Mouse (Mus musculus): ENCODE results near the gene S1pr4. TPM values are rescaled to one million over a fixed set of nuclear protein-coding genes. Genes with fewer than 3 reads are reported as not detected.

Gene S1pr4
- total and polyA plus RNA-seq, 3 experiments, result 0.98 to 3.6 (median 1.6) TPM

Small RNA genes within 50 kb of the gene (microRNA-seq; reads per million reads assigned to microRNA genes)
- gene Gm25595, result 0 reads per million in 2 experiments

Other genes with a start within 250 kb of the S1pr4 start
- gene Matk, start 247.2 kb downstream of the S1pr4 start, total RNA-seq (2021), result under 1 TPM; 0.69 to 0.73 TPM
- gene Matk, start 247.2 kb downstream of the S1pr4 start, polyA plus RNA-seq (2012; rRNA removed), result 0.86 and 1.0 TPM in 2 replicates
- gene Mrpl54, start 233.2 kb downstream of the S1pr4 start, total RNA-seq (2021), result 100 to 1,000 TPM; 123 to 131 TPM
- gene Mrpl54, start 233.2 kb downstream of the S1pr4 start, polyA plus RNA-seq (2012; rRNA removed), result 193 and 221 TPM in 2 replicates
- gene Apba3, start 233.2 kb downstream of the S1pr4 start, total RNA-seq (2021), result 100 to 1,000 TPM in 1 of 2 experiments, 10 to 100 TPM in 1; 83.5 to 121 TPM
- 165 and 188 TPM in 2 replicates for gene Apba3, start 233.2 kb downstream of the S1pr4 start, polyA plus RNA-seq (2012; rRNA removed)
- under 1 TPM; 0.41 to 0.92 TPM for gene Tjp3, start 208.6 kb downstream of the S1pr4 start, total RNA-seq (2021)
- gene Tjp3, start 208.6 kb downstream of the S1pr4 start, polyA plus RNA-seq (2012; rRNA removed), result 0.52 and 0.72 TPM in 2 replicates
- 10 to 100 TPM; 34.3 to 44.6 TPM for gene Pip5k1c, start 207.2 kb downstream of the S1pr4 start, total RNA-seq (2021)
- 71.0 and 72.8 TPM in 2 replicates for gene Pip5k1c, start 207.2 kb downstream of the S1pr4 start, polyA plus RNA-seq (2012; rRNA removed)
- 10 to 100 TPM; 32.6 to 40.3 TPM for gene Cactin, start 179.0 kb downstream of the S1pr4 start, total RNA-seq (2021)
- gene Cactin, start 179.0 kb downstream of the S1pr4 start, polyA plus RNA-seq (2012; rRNA removed), result 35.5 and 37.4 TPM in 2 replicates
- gene Tbxa2r, start 171.4 kb downstream of the S1pr4 start, total RNA-seq (2021), result 10 to 100 TPM; 33.2 to 45.4 TPM
- gene Tbxa2r, start 171.4 kb downstream of the S1pr4 start, polyA plus RNA-seq (2012; rRNA removed), result 137 and 154 TPM in 2 replicates
- gene Gipc3, start 156.9 kb downstream of the S1pr4 start, total RNA-seq (2021), result 10 to 100 TPM in 1 of 2 experiments, 1 to 10 TPM in 1; 2.9 to 10.3 TPM
- 2.8 and 3.2 TPM in 2 replicates for gene Gipc3, start 156.9 kb downstream of the S1pr4 start, polyA plus RNA-seq (2012; rRNA removed)
- 10 to 100 TPM; 81.6 to 89.9 TPM for gene Hmg20b, start 149.7 kb downstream of the S1pr4 start, total RNA-seq (2021)
- 272 and 280 TPM in 2 replicates for gene Hmg20b, start 149.7 kb downstream of the S1pr4 start, polyA plus RNA-seq (2012; rRNA removed)
- 10 to 100 TPM; 15.3 to 16.5 TPM for gene Mfsd12, start 142.6 kb downstream of the S1pr4 start, total RNA-seq (2021)
- 69.3 and 77.4 TPM in 2 replicates for gene Mfsd12, start 142.6 kb downstream of the S1pr4 start, polyA plus RNA-seq (2012; rRNA removed)
- 1 to 10 TPM; 1.2 to 3.6 TPM for gene 4930404N11Rik, start 134.3 kb downstream of the S1pr4 start, total RNA-seq (2021)
- 9.7 and 12.4 TPM in 2 replicates for gene 4930404N11Rik, start 134.3 kb downstream of the S1pr4 start, polyA plus RNA-seq (2012; rRNA removed)
- 10 to 100 TPM; 40.7 to 45.0 TPM for gene Fzr1, start 121.6 kb downstream of the S1pr4 start, total RNA-seq (2021)
- 95.6 and 103 TPM in 2 replicates for gene Fzr1, start 121.6 kb downstream of the S1pr4 start, polyA plus RNA-seq (2012; rRNA removed)
- gene Dohh, start 115.7 kb downstream of the S1pr4 start, total RNA-seq (2021), result 10 to 100 TPM; 39.6 to 54.3 TPM
- 125 and 132 TPM in 2 replicates for gene Dohh, start 115.7 kb downstream of the S1pr4 start, polyA plus RNA-seq (2012; rRNA removed)
- gene Gm48551, start 115.7 kb downstream of the S1pr4 start, total RNA-seq (2021), result 1 to 10 TPM; 1.8 to 2.5 TPM
- 2.9 and 6.7 TPM in 2 replicates for gene Gm48551, start 115.7 kb downstream of the S1pr4 start, polyA plus RNA-seq (2012; rRNA removed)
- 1 to 10 TPM in 1 of 2 experiments, not detected in 1; 1.4 TPM for gene Gm48552, start 111.1 kb downstream of the S1pr4 start, total RNA-seq (2021)
- gene Gm48552, start 111.1 kb downstream of the S1pr4 start, polyA plus RNA-seq (2012; rRNA removed), result 2.5 and 4.4 TPM in 2 replicates
- gene Smim24, start 107.1 kb downstream of the S1pr4 start, total RNA-seq (2021), result 1 to 10 TPM; 1.4 to 1.6 TPM
- 4.5 and 5.4 TPM in 2 replicates for gene Smim24, start 107.1 kb downstream of the S1pr4 start, polyA plus RNA-seq (2012; rRNA removed)
- 100 to 1,000 TPM in 1 of 2 experiments, 10 to 100 TPM in 1; 80.8 to 126 TPM for gene Nfic, start 44.5 kb downstream of the S1pr4 start, total RNA-seq (2021)
- gene Nfic, start 44.5 kb downstream of the S1pr4 start, polyA plus RNA-seq (2012; rRNA removed), result 142 and 171 TPM in 2 replicates
- gene Celf5, start 17.4 kb downstream of the S1pr4 start, total RNA-seq (2021), result under 1 TPM; 0.55 to 0.78 TPM
- gene Celf5, start 17.4 kb downstream of the S1pr4 start, polyA plus RNA-seq (2012; rRNA removed), result 1.4 and 2.2 TPM in 2 replicates
- 100 to 1,000 TPM; 111 to 123 TPM for gene Ncln, start 3.7 kb downstream of the S1pr4 start, total RNA-seq (2021)
- gene Ncln, start 3.7 kb downstream of the S1pr4 start, polyA plus RNA-seq (2012; rRNA removed), result 562 and 856 TPM in 2 replicates
- gene Gna15, start 24.1 kb upstream of the S1pr4 start, total RNA-seq (2021), result 1 to 10 TPM; 1.1 to 2.2 TPM
- 1.4 and 1.9 TPM in 2 replicates for gene Gna15, start 24.1 kb upstream of the S1pr4 start, polyA plus RNA-seq (2012; rRNA removed)
- 10 to 100 TPM; 76.6 to 86.0 TPM for gene Gna11, start 45.1 kb upstream of the S1pr4 start, total RNA-seq (2021)
- 122 and 124 TPM in 2 replicates for gene Gna11, start 45.1 kb upstream of the S1pr4 start, polyA plus RNA-seq (2012; rRNA removed)
- gene Aes, start 59.4 kb upstream of the S1pr4 start, total RNA-seq (2021), result 1,000 to 10,000 TPM; 1,028 to 1,195 TPM
- gene Aes, start 59.4 kb upstream of the S1pr4 start, polyA plus RNA-seq (2012; rRNA removed), result 3,784 and 4,442 TPM in 2 replicates
- 10 to 100 TPM; 50.4 to 51.0 TPM for gene Tle2, start 74.4 kb upstream of the S1pr4 start, total RNA-seq (2021)
- gene Tle2, start 74.4 kb upstream of the S1pr4 start, polyA plus RNA-seq (2012; rRNA removed), result 417 and 691 TPM in 2 replicates
- gene Tle6, start 100.9 kb upstream of the S1pr4 start, total RNA-seq (2021), result 10 to 100 TPM; 24.0 to 59.6 TPM
- gene Tle6, start 100.9 kb upstream of the S1pr4 start, polyA plus RNA-seq (2012; rRNA removed), result 49.5 and 90.8 TPM in 2 replicates
- gene BC025920, start 106.1 kb upstream of the S1pr4 start, total RNA-seq (2021), result 1 to 10 TPM; 1.1 to 2.3 TPM
- 0.26 and 0.59 TPM in 2 replicates for gene BC025920, start 106.1 kb upstream of the S1pr4 start, polyA plus RNA-seq (2012; rRNA removed)
- 10 to 100 TPM; 16.0 to 18.3 TPM for gene Sirt6, start 127.7 kb upstream of the S1pr4 start, total RNA-seq (2021)
- gene Sirt6, start 127.7 kb upstream of the S1pr4 start, polyA plus RNA-seq (2012; rRNA removed), result 52.3 and 59.9 TPM in 2 replicates
- 10 to 100 TPM; 20.0 to 23.7 TPM for gene Ankrd24, start 128.4 kb upstream of the S1pr4 start, total RNA-seq (2021)
- gene Ankrd24, start 128.4 kb upstream of the S1pr4 start, polyA plus RNA-seq (2012; rRNA removed), result 91.0 and 112 TPM in 2 replicates
- gene Gm10778, start 148.9 kb upstream of the S1pr4 start, total RNA-seq (2021), result 1 to 10 TPM; 2.1 to 3.1 TPM
- 0.09 and 0.11 TPM in 2 replicates for gene Gm10778, start 148.9 kb upstream of the S1pr4 start, polyA plus RNA-seq (2012; rRNA removed)
- 1 to 10 TPM; 5.4 to 6.8 TPM for gene Zfp433, start 204.7 kb upstream of the S1pr4 start, total RNA-seq (2021)
- gene Zfp433, start 204.7 kb upstream of the S1pr4 start, polyA plus RNA-seq (2012; rRNA removed), result not detected in 2 replicates